Mouse (Mus musculus) heart, postnatal 36 days (tissue): ENCODE results near the gene Gsc. TPM values are rescaled to one million over a fixed set of nuclear protein-coding genes. Genes with fewer than 3 reads are reported as not detected.
"Not testable (repeated sequence)": the region's sequence is repeated elsewhere in the genome, so short reads cannot be mapped to it uniquely, and the experiment has no call there.

Experiments used
- DNase-seq, 2 experiments: peaks; one replicate each; pipeline ENCODE4 v3.0.0; 2021 to 2022
- intact Hi-C: fragments of 180-260 bp; cut with DNase I; formaldehyde crosslinking; loops from one replicate; pipeline ENCODE4 v1.15.1; 2025
- total RNA-seq, 2 experiments: library from RNA; stranded (reverse); gene quantifications; 2 replicates each; pipeline ENCODE4 v1.2.3; 2021

The Gsc gene
- total RNA-seq, 2 experiments from 2014 or later, result not detected

GRCm38 (mm10) chr12:104461372-104461771 is 11.8 kb downstream of the Gsc start:
- intact Hi-C loops, result no loop called here
- DNase-seq, result no peak

GRCm38 (mm10) chr12:104459377-104459776 is 13.8 kb downstream of the Gsc start:
- no peak for DNase-seq
- intact Hi-C loops, result no loop called here

GRCm38 (mm10) chr12:104453002-104453401 is 20.1 kb downstream of the Gsc start:
- intact Hi-C loops, result no loop called here

GRCm38 (mm10) chr12:104450257-104450656 is 22.9 kb downstream of the Gsc start:
- DNase-seq, result peak; percentile 9 to 16
- intact Hi-C loops, result no loop called here

More at GRCm38 (mm10) chr12:104453002-104453401, 20.1 kb downstream of the Gsc start:
- no peak for DNase-seq

- intact Hi-C loops, result loop anchor here (10.0 kb wide), 1 partner anchor 577 kb away; no protein-coding TSS in a partner anchor
- peak in 1 of 2 experiments; percentile 43 for DNase-seq
Observed at GRCm38 (mm10) chr12:104448099-104448498, 25.0 kb downstream of the Gsc start.

GRCm38 (mm10) chr12:104447056-104447455 is 26.1 kb downstream of the Gsc start:
- not testable (repeated sequence) for DNase-seq
- intact Hi-C loops, result loop anchor here (10.0 kb wide), 1 partner anchor 578 kb away; no protein-coding TSS in a partner anchor

- intact Hi-C loops, result loop anchor here (10.0 kb wide), 1 partner anchor 581 kb away; no protein-coding TSS in a partner anchor
- DNase-seq, result peak; percentile 17 to 23
Observed at GRCm38 (mm10) chr12:104443716-104444115, 29.4 kb downstream of the Gsc start.

- DNase-seq, result peak; percentile 83 to 89
- intact Hi-C loops, result loop anchor here (1.0 to 10.0 kb wide), 3 partner anchors 259 to 585 kb away; no protein-coding TSS in a partner anchor
Observed at GRCm38 (mm10) chr12:104440087-104440760, 32.9 kb downstream of the Gsc start.

- no peak for DNase-seq
- intact Hi-C loops, result no loop called here
Observed at GRCm38 (mm10) chr12:104433951-104434735, 39.0 kb downstream of the Gsc start.

- intact Hi-C loops, result no loop called here
Observed at GRCm38 (mm10) chr12:104433214-104433613, 39.9 kb downstream of the Gsc start.

GRCm38 (mm10) chr12:104431359-104431758 is 41.8 kb downstream of the Gsc start:
- intact Hi-C loops, result no loop called here
- DNase-seq, result no peak

More at GRCm38 (mm10) chr12:104433214-104433613, 39.9 kb downstream of the Gsc start:
- DNase-seq, result no peak

GRCm38 (mm10) chr12:104426915-104427314 is 46.2 kb downstream of the Gsc start:
- intact Hi-C loops, result no loop called here
- peak in 1 of 2 experiments; percentile 30 for DNase-seq

GRCm38 (mm10) chr12:104425591-104425990 is 47.5 kb downstream of the Gsc start:
- intact Hi-C loops, result no loop called here

GRCm38 (mm10) chr12:104422615-104423392 is 50.3 kb downstream of the Gsc start:
- intact Hi-C loops, result no loop called here
- DNase-seq, result peak in 1 of 2 experiments; percentile 9

More at GRCm38 (mm10) chr12:104425591-104425990, 47.5 kb downstream of the Gsc start:
- no peak for DNase-seq

Other genes with a start within 250 kb of the Gsc start
- gene Serpina3g, start 237.1 kb downstream of the Gsc start, total RNA-seq, result 1 to 10 TPM; 1.4 to 2.0 TPM
- under 1 TPM in 1 of 2 experiments, not detected in 1; 0.49 TPM for gene Serpina3i, start 210.2 kb downstream of the Gsc start, total RNA-seq
- not detected for gene Serpina3j, start 158.8 kb downstream of the Gsc start, total RNA-seq
- not detected for gene Serpina3k, start 134.8 kb downstream of the Gsc start, total RNA-seq
- not detected for gene Serpina3m, start 134.8 kb downstream of the Gsc start, total RNA-seq
- gene Serpina3n, start 66.6 kb downstream of the Gsc start, total RNA-seq, result 1 to 10 TPM; 5.7 to 8.2 TPM